Mouse (Mus musculus) naive thymus-derived CD4-positive, alpha-beta T cell, adult 2 months (primary cell): ENCODE data around the gene Glb1l.
A peak's percentile ranks its signal among the peaks of the same experiment; 100 is the strongest.

Source experiments
- DNase-seq: peaks from one replicate; pipeline ENCODE4 v3.0.0-alpha.2; 2011; ENCODE audit warnings: low read depth

Gene Glb1l

DNA sequence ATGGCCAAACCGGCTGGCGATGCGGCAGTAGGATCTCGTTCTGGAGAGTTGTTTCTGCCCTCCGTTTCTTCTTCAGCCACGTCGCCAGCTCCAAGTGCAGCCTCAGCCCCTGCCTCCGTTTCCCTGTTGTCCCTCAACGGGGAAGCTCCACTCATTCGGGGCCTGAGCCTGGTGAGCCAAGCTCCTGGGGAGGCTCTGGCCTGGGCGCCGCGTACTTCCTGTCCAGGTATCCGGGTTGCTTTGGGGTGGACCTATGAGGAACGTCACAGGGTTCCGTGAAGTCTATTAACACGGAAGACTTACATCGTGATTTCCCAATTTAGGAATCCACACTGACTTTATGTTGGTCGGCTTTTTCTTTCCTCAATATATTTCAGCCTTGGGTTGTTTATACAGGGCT is 18.2 kb downstream of the Glb1l start:
- no peak for DNase-seq

DNA sequence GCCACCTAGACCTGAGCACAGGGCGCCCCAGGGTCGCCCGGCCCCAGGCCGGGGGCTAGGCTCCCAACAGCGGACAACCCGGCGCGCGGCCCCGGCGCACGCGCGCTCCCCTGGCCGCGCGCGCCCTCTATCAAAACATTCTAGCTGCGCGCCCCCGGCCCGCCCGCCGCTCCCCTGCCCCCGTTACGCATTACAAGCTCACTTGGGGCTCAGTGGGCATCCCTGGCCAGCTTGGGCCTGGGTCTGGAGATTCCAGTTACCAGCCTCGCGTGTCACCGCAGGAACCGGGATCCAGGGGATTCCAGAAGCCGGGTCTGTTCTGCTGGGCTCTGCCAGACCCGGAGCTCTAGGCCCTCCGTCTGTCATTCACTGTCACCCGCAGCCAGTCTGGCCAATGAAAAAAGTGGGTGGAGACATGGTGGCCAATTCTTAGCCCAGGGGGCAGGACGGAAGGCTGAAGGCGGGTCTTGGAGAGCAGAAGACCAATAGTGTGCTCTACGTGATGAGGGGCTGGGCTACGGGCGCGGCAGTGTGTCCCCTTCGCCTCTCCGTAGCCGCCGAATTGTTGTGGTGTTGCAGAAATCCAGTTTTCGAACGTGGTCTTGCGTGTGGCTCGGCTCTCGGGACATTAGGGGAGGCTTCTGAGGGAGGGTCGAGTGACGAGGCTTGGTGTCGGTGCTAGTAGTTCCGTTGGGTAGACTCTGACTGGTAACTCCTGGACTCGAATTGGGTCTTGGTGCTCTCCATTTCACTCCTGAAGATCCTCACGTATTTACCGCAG is 18.8 kb downstream of the Glb1l start, which contains the start of the genes Ankzf1 and Atg9a:
Gene Ankzf1, plus strand, starts transcription at position 530 of the 781 bp plus-strand sequence.
Gene Atg9a, minus strand, starts transcription at position 575 of the 781 bp plus-strand sequence.
- peak; percentile 97 for DNase-seq

DNA sequence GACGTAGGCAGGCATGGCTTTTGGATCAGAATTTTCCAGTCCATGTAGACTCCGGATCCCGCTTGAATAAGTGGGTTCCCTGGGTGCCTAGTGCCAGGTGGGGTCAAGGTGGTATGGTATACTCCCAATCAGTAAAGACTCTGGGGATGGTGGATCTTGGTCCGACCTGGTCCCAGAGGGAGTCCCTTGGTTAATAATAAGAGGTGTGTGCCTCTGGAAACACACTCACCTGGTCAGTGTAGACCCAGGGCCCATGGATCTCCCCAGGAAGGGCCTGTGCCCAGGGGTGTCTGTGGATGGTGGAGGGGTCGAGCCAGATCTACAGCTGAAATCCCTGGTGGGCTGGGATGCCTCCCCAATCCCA is 19.4 kb downstream of the Glb1l start:
- no peak for DNase-seq

DNA sequence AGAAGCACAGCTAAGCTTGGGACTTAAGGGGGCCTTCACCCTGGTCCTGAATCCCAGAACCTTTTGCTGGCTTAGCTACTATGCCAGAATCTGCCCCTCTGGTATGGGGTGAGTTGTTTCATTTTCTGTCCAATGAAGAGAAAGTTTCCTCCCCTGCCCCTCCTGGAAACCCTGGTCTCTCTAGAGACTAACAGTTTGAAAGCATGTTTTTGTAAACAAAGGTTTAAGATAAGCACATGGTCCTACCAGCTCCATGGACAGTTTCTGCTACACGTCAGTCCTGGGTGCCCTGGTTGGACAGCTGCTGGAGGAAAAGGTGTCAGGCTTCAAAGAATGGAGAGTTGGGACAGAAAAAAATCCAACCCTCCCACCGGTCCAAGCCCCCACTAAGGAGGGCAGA is 20.0 kb downstream of the Glb1l start:
- DNase-seq = no peak

DNA sequence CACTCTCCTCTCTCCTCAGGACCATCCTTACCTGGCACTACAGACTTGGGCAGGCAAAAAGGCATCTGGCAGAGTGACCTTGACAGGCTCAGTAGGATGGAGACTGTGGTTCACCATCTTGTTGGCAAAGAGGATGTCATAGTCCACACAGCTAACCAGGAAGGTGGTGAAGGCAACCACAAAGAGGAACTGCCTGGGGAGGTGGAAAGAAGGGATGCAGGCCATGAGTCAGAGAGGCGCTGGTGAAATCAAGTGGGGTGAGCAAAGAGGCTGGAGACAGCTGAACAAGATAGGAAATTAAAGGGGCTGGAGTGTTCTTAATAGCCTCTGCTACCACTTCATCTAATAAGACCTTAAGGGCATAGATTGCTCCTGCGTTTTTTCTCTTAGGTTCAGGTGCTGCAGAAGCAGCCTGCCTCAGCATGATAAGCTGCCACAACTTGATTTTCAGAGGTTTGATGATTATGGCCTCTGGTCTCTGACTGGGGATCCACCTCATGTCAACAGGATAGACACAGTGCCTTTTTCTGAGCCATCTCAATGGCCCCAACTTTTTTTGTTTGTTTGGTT is 22.6 kb downstream of the Glb1l start:
- DNase-seq = no peak

DNA sequence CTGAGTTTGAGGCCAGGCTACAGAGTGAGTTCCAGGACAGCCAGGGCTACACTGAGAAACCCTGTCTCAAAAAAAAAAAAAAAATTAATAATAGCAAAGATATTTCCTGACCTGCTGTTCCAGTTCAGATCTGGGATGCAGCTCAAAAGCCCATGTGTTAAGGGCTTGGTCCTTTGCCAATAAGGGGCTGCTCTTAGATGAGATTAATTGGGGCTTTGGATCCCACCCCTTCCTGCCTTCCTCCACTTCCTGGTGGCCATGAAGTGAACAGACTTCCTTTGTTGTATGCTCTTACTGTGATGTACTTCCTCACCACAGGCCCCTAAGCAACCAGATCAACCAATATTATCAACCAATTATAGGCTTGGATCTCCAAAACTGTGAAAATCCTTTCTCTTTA is 23.5 kb downstream of the Glb1l start:
- DNase-seq = no peak

DNA sequence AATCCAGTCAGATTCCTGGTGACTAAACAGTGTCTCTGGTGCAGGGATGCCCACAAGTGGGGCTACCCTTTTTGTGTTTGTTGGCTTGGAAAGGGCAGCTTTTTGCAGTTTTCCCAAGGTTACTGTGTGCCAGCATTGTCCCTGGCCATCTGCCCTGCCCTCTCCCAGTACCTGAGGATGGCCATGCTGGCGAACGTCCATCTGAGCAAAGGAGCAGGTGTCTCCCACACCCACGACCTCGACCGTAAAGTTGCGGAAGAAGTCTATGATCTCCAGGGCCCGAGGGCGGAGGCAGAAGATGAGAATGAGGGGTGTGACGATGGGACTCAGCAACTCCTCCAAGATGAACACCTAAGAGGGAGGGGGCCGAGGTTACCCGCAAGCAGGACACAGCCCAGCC is 25.1 kb downstream of the Glb1l start:
- no peak for DNase-seq

DNA sequence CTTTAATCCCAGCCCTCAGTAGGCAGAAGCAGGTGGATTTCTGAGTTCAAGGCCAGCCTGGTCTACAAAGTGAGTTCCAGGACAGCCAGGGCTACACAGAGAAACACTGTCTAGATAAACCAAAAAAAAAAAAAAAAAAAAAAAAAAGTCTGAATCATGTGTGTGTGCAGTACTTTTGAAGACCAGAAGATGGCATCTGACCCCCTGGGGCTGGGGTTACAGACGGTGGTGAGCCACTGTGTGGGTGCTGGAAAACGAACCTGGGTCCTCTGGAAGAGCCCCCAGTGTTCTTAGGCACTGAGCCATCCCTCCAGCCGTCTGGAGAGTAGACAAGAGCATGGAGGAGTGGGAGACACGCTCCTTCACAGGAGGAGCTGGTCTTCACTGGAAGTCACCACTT is 28.5 kb downstream of the Glb1l start:
- no peak for DNase-seq

DNA sequence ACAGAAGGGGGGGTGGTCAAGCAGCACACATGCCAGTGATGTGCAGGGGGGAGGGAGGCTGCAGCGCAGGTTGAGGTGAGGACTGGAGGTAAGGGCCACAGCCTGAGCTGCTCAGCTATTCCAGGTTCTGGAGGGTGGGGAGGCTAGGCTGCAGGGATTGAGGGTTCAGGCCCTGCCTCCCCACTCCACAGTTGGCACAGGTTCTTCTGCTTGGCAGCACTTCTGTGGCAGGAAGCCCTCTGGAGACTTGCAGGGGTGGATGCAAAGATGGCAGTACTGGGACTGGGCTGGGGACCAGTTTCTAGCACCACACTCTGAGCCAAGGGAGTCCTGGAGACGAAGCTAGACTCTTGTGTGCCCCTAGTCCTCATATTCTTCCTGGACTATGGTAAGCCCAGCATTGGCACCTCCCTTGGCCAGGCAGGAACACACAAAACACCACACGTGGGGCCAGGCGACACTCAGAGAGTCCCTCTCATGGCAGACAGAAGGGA is 29.2 kb downstream of the Glb1l start:
- DNase-seq = no peak

DNA sequence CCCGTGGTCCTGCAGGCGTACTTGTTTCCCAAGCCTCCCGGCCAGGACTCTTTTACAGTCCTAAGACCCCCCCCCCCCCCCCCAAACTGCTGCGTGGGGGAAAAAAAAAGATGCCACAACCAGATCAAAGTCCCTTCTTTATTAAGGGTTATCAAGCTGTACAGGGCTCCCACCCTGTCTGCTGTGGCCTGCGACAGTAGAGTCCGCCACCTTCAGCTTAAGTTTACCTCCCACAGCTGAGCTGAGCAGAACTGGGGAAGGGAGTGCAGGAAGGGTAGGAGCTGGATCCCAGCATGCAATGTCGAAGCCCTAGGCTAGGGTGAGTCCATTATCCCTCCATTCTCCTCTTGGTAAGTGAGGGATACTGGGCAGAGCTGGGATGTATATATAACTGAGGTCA is 29.9 kb downstream of the Glb1l start:
- no peak for DNase-seq

DNA sequence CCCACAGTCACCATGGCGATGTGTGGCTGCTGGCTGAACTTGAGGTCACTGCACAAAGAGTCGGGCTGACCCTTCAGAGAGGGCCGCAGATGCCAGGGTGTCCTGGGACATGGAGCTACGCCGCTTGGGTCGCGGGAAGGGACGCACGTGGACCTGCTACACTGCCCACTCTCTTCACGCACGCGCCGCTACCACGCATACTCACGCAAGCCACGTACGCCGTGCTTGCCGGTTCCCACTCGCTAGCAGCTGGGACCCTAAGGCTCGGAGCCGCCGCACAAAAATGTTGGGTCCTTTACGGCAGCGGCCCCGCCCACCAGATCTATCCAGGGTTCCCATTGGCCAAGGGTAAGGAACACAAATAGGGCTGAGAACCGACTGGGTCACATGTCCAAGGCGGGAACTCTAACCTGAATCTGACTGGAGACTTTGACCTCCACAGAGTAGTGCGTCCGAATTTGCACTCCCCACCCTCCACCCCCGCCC is 30.5 kb downstream of the Glb1l start, which contains the start of gene Abcb6:
Gene Abcb6, minus strand, starts transcription at position 288 of the 486 bp plus-strand sequence.
- peak; percentile 82 for DNase-seq

DNA sequence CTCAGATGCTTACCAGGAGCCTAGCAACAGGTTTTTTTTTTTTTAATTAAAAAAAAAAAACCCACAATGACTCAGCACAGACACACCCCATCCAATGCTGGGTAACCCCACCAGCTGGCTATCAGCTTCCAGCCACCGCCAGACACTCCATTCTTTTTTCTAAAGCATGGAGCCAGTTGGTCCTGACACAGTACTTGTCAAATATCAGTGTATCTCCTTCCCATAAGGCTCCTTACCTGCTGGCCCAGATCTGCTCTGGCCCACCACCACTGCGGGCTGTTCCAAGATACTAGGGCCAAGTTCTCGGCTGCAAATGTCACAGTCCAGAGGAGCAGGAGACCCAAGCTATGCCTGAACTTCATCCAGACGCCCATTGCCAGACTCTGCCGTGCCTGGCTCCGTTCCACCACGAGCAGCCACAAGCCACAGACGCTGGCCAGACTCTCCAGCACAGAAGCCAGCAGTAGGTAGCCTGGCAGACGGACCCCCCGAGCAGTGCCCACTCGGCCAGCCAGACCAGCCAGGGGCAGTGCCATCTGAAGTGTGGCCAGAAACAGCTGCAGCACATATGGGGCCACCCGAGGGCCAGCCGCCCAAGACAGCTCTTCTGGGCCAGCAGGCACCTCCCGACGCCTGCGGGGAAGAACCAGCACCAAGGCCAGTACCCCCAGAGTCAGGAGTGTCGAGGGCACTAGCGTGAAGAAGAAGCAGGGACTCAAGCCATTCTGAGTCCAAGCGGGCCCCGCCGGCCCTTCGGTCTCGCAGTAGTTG is 31.1 kb downstream of the Glb1l start:
- peak; percentile 23 for DNase-seq

DNA sequence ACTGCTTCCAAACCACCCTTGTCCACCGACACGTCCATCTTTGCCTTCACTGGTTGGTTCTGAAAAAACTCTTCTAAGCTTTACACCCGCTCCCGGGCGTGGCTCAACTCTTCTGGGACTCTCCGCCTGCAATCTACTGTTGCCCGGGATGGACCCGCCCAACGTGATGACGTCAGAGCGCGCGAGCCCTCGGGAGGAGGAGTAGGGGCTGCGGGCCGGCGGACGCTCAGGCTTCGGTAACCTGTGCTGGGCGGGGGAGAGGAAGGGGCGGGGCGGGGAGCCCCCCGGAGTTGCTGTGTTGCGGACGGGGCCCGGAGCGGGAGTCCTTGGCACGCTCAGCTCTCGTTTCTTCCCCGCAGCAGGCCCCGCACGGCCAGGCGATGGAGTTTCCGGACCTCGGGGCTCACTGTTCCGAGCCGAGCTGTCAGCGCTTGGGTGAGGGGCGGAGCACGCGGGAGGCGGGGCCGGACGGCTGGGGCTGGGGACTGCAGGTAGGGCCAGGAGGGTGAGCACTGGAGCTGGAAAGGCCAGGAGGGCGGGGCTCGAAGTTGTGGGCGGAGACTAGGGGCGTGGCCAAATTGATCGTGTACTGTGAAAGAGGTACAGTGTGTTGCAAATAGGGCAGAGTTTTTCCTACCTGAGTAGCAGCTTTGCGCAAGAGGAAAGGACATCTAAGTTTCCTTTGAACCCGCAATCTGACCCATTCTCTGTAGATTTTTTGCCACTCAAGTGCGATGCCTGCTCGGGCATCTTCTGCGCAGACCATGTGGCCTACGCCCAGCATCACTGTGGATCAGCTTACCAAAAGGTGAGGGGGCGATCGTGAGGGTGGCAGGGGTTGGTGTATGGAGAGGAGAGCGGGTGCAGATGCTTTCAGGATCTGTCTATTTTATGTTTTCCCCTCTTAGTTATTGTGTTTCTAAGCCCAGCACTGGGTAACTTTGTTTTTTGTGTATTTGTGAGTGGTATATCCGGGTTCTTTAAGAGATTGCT is 41.8 kb downstream of the Glb1l start, which contains the start of gene Zfand2b:
Gene Zfand2b, plus strand, starts transcription at position 175 of the 993 bp plus-strand sequence.
- DNase-seq = peak; percentile 98

DNA sequence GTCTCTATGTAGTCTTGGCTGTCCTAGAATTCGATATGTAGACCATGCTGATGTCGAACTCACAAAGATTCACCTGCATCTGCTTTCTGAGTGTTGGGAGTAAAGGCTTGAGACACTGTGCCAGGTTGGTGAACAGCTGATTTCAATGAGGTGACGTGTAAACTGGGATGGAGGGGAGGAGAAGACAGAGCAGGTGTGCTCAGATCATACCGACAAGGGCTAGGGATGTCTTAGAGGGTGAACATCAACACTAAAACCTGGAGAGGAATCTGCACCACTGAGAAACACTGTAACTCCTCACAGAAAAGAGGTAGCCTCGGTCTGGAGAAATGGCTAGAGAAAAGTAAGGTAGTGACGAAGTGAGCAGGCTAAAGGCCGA is 42.5 kb downstream of the Glb1l start:
- DNase-seq = no peak

DNA sequence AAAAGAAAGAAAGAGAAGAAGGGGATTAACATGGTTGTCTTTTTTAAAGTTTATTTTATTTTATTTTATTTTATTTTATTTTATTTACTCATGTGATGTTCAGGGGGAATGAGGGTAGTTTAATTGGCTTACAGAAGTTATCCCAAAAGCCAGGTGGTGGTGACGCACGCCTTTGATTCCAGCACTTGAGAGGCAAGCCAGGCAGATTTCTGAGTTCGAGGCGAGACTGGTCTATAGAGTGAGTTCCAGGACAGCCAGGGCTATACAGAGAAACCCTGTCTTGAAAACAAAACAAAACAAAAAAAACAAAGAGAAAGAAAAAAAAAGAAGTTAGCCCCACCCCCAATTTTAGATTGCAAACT is 50.4 kb downstream of the Glb1l start:
- DNase-seq = no peak

DNA sequence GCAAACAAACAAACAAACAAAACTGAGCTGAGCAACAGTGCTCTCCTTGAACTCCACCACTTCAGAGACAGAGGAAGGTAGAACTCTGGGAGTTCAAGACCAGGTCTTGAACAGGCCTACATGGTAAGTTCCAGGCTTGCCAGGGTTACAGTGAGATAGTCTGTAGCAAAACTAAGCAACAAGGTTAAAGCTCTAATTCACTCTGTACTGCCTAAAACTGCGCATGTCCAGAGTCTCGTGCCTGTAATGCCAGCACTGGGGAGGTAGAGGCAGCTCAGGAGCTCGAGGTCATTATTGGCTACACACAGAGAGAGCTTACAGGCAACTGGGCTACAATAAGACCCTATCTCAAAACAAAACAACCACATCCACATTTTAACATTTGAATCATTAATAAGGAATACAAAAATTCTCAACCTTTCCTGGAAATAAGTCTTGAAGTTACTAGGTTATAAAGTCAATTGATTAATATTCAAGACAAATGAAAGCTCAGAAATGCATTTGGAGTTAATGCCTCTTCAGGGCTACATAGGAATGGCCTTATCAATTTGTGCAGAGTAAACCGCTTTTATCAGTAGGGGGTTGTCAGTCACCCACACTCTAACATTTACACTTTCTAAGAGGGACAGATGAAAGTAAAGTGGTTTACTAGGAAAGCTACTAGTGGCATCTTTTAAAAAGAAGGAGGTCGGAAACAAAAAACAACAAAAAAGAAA is 50.9 kb downstream of the Glb1l start:
- no peak for DNase-seq

DNA sequence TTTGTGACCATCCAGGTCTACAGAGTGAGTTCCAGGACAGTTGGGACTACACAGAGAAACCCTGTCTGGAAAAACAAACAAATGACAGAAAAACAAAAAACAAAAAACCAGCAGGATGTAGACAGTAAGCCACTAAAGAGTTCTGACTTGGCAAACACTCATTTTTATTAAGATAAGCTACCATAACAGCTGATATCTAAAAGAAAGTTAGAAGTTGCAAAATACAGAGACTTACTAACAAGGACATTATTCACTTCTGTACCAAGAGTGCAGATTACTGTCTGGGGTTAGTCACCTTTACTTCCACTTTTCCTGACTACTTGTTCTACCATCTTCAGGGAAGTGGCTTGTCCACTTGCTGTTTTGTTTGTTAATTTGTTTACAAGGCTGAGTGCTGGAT is 51.6 kb downstream of the Glb1l start:
- DNase-seq = no peak

DNA sequence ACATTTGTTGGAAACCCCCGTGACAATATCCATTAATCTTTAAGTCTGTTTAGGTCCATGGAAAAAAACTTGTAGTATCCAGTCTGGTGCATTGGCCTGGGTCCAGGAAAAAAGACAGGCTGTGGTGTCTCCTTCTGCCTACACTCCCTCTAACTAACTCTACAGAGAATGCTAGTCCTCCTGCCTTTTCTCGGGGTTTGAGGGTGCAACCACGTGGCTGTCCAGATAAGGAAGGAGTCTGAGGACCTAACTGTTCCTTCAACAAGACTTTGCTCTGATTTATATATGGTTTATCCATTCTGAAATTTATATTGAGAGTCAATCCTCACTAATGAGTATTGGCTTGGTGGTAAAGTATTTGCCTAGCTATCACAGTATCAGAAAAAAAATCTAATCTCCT is 54.8 kb downstream of the Glb1l start:
- DNase-seq = no peak

DNA sequence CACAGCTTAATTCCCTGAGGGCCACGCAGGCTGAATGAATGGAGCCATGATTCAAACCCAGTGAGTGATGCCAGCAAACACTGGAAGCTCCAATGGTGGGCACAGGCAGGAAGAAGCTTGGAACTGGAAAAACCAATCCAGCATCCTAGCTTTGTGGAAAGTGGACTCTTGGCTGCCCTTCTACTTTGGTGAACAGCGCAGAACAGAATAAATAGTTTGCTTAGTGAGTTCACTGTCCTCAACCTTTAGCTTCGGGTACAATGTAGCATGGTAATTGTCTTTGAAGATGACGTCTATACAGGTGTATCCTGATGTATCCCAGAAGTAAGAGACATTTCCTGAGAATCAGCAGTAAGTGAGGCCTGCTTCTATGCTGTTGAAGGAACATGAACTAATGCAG is 61.9 kb downstream of the Glb1l start:
- no peak for DNase-seq
